Mouse (Mus musculus) forelimb bud, embryonic 11.5 days (tissue): ENCODE measurements around the gene Prm1.
"Not testable (repeated sequence)": the region's sequence is repeated elsewhere in the genome, so short reads cannot be mapped to it uniquely, and the experiment has no call there.

Experiments used
- DNase-seq: peaks from one replicate; pipeline ENCODE4 v3.0.0-alpha.2; 2012; ENCODE audit warnings: low read depth, low spot score

The Prm1 gene

DNA sequence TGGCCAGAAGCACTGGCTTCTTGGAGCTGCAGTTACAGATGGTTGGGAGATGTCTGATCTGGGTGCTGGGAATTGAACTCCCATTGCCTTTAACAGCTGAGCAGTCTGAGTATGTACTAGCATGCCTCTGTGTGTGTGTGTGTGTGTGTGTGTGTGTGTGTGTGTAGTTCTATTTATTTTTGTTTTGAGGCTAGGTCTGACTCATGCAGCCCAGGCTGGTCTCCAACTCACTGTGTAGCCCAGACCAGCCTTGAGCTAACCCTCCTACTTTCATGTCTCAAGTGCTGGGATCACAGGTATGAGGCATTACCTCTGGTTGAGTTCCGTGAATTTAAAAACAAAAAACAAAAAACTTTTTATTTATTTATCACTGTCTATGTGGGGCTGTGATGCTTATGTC, 18.9 kb upstream of the Prm1 start:
- no peak for DNase-seq

DNA sequence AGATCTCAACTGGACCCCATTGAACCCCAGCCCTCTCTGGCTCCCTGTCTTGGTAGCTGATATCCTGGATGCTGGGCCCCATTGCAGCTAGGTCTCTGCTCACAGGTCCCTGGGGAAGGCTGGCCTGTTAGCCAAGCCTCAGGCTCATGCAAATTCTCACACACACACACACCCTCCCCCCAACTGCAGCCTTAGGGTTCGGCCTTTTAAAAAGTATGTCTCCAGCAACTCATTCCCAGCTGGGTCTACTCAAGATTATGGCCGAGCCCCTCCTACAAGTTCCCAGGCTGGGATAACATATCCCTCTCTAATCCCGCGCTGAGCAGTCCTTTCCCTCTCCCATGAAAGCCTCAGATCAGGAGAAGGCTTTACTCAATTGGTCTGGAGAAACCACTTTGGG, 15.7 kb upstream of the Prm1 start:
- no peak for DNase-seq

DNA sequence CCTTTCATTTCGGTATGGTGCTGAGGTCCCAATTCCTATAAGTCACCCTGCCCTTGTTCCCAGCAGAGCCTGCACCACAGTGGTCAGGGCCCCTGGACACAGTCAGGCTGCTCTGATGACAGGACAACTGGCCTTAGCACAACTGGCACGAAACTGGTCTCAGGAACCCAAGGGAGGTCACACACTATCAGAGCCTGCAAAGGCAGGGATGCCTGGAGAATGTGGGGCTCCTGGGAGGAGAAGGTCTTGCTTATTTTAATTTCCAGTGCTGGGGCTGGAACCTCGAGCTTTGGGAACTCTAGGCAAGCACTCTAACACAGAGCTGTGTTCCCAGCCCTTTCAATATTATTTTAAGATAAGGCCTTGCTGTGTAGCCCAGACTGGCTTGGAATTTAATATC, 14.3 kb upstream of the Prm1 start:
- DNase-seq: no peak

DNA sequence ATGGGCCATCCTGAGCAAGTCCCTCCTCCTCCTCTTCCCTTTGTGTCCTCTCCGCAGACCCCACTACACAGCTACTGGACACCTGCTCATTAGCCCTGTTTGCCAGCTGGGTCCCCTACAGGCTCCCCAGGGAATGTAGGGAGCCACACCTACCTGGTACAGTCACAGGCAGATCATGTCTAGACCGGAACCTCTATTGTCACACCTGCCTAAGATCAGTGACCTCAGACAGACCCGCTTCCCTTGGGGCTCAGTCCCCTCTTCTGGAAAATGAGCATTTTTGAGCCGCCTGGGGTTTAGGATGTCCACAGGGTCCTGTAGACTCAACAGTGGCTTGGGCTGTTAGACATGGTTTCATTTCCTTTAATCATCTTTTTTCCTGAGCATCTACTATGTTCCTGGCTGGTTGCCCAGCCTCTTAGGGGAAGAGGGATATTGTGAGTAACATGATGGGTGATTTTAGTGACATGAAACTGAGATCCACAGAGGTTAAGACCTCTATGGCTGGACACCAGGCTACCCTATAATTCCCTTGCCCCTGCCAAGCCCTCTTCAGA, 13.0 kb upstream of the Prm1 start:
- DNase-seq: no peak

DNA sequence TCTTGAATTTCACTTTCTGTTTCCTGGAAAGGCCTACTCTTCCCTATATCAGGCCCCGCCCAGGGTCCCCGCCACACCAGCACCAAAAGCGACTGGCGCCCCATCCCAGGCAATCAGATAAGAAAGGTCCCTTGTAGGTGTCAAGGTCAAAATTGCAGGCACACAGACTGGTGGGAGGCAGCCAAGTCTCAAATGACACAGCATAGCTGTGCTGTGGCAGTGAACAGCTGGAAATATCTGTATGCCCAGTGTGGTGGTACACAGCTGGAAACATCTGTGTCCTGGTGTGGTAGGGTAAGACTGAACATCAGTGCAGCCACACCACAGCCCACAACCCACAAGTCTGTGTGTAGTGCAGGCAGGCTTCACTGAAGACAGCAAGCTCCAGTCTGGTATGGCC, 9.2 kb upstream of the Prm1 start:
- DNase-seq: no peak

DNA sequence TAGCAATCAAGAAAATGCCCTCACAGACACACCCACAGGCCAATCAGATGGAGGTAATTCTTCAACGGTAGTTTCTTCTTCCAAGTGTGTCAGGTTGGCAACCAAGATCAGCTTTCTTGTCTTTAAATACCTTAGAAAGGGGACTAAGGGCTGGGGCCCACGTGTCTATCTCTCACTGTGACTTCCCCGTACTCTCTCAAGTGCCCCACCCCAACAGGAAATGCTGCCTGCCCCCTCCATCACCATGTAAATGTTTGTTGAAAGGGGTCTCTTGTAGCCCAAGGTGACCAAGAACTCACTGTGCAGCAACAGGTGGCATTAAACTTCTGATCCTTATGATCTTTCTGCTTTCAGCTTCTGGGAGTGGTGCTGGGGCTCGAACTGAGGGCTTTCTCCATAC, 8.1 kb upstream of the Prm1 start:
- no peak for DNase-seq

DNA sequence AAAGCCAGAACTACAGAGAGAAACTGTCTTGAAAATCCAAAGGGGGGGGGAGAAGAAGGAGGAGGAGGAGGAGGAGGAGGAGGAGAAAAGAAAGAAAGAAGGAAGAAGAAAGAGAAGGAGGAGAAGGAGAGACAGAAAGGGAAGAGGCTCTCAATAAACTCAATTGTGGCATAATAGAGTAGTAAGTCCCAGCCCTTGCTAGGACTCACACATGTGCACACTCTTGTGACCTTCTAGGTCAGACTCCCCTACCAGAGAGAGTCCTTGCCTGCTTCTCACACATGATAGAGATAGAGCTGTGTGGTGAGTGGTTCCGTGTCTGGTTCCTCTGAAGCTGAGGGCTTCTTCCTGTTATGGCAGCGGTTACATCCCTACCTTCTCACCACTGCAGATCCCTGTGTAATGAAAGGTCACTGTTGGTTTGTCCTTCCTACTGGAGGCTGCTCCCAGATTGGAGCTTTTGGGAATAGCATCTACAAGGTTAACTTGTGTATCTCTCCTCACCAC, 7.3 kb upstream of the Prm1 start, which contains the start of gene Gm11172:
TSS of gene Gm11172 (plus strand) at position 51 of the 507 bp plus-strand sequence.
- DNase-seq: no peak

DNA sequence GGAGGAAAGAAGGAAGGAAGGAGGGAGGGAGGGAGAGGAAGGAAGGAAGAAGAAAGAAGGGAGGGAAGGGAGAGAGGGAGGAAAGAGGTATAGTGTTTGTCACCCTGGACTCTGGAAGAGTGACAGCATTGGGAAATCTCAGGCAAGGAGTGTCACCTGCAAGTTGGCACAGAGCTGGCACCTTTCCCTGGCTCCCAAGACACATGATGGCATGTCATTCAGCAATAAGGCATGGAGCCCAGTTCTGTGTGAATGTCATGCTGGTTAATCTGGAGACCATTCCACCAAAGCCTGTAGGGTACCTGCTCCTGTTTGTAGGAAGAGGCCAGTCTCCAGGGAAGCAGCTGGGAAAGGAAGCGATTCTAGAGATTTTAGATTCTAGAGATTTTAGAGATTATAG, 4.7 kb upstream of the Prm1 start:
- DNase-seq: no peak

DNA sequence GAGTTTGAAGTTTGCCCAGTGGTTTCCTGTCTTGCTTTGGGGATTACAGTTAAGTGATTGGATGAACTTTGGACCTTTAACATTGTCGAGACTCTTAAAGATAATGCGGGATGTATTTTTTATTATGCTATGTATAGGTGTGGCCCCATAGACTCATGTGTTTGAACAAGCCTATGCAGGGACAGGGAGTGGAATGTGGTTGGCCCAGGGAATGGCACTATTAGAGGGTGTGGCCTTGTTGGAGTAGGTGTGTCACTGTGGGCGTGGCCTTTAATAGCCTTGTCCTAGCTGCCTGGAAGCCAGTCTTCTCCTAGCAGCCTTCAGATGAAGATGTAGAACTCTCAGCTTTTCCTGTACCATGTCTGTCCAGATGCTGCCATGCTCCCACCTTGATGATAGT, 3.2 kb downstream of the Prm1 start:
- not testable (repeated sequence) for DNase-seq

DNA sequence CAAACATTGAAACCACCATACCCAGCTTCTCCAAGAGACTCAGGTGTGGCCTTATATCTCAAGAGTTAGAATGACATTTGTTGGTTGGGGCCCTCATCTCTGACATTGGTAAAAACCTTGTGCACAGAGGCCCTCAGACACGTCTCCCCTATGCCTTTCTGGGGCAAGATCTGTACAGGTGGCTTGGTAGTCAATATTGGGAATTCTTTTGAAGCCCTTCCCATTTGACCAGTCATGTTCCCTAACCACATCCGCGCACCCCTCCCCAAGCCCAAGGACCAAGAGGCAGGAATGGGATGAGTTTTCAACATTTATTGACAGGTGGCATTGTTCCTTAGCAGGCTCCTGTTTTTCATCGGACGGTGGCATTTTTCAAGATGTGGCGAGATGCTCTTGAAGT, 9.6 kb downstream of the Prm1 start, which contains the start of gene Prm2:
TSS of gene Prm2 (minus strand) at position 101 of the 400 bp plus-strand sequence.
- no peak for DNase-seq

DNA sequence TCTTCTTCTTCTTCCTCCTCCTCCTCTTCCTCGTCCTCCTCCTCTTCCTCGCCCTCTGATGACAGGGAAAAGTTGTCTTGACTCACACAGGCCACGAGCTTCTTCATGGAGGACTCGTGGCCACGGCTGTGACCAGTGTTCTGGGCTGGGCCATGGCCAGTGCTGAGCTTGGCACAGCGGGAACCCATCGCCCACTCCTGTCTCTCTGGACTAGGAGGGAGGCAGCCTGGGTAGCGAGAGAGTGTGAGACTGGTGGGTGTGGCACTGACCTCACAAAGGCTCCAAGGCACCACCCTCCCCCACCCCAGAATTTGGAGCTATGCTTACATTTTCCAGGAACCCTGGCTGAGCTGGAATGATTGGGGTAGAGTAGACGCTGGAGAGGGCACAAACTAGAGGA, 14.9 kb downstream of the Prm1 start, which contains the start of gene Prm3:
TSS of gene Prm3 (minus strand) at position 213 of the 400 bp plus-strand sequence.
- DNase-seq: no peak

DNA sequence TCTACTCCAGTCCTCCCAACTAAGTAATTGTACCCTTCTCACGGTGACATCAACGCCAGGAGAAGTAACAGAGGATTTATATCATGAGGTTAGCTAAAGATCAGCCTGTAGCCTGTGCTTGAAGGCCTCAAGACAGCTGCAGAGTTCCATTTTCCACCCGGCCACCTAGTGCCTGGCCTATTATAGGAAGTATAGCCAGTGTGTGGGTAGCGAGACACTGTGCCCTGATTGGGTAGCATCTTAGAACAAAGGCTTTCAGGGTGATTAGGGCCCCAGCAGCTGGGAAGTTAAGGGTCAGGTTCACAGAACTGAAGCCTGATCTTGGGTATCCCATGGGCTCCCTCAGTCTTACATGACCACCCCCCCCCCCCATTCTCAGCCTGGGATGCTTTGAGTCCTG, 16.8 kb downstream of the Prm1 start:
- DNase-seq: no peak

DNA sequence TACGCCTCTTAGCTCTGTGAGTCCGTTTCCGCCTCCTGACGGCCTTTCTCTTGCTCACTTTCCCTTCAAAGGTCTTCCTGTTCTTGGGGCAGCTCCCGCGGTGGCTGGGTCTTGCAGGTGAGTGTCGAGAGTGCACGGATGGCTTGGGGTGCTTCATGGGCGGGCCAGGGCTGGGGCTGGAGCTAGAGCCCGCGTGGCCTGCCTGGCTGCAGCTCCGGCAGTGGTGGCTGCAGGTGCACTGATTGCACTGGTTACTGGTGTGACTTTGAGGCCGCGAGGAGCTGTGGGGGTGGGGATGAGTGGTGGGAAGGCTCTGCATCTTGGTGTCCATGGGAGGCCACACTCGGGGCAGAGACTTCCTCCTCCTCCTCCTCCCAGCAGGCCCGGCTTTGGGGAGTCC, 17.4 kb downstream of the Prm1 start, which contains the start of gene Tnp2:
TSS of gene Tnp2 (minus strand) at position 390 of the 400 bp plus-strand sequence.
- DNase-seq: no peak

DNA sequence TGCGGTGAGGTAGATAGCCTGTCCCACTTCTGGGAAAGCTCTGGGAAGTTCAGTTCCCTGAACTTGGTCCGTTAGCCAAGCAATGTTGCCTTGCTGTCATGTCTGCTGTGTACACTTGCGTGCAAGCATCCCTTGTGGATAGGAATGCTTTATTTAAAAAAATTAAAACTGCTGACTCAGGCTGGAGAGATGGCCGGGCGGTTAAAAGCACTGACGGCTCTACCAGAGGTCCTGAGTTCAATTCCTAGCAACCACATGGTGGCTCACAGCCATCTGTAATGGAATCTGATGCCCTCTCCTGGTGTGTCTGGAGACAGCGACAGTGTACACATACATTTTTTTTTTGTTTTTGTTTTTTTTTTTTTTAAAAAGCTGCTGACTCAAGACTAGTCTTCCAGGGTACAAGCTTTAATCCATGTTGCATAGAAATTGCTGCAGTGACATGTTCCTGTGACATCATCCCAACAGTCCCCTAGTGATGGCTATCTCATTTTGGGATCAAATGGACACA, 18.0 kb downstream of the Prm1 start:
- DNase-seq: no peak

DNA sequence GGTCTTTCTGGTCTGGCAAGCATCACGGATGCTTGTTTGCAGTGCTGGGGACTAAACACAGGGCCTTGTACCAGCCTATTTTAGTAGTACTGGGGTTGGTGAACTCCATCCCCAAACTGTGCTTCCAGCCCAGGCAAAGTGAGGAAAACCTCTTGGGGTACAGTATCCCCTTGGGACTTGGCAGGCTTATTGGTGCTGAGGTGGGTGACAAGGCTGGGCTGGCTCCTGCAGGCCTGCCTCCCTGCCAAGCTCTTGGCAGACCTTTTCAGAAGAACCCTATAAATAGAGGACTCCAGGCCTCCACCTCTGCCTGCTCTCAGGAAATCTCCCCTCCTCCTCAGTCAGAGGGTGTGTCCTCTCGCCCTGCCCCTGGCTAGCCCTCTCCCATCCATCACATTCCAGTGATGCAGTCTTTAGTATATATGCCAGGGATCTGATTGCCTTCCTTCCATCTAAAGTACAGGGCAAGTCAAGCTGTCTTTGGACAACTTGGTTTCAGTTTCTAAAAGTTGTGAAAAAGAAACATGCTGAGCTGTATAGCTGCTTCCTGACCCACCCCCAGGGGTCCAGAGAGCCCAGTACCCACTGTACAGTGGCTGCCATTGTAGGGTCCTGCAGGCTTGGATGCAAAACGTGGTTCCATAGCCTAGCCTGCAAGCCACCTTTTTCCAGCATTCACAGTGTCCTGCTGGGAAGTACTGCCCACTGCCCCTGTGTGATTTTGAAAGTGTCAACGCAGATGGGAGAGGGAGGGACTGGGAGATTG, 18.7 kb downstream of the Prm1 start:
- no peak for DNase-seq

DNA sequence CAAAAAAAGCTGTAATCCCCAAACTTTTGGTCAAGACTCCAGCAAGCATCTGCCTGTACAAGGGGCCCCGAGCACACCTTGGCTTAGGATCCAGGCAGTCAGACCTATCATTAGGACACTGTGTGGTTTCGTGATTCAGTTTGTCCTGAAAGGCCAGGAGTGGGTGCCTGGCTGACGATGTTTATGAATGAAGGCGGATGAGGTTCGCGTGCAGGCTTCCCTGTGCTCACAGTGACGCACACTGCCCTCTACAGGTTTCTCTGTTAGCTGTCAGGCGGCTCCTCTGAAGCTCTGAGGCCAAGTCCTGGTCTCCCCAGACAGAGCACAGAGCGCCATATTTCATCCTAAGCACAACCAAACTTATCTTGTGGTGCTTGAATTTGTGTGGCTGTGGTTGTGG, 19.4 kb downstream of the Prm1 start:
- peak; percentile 89 for DNase-seq

DNA sequence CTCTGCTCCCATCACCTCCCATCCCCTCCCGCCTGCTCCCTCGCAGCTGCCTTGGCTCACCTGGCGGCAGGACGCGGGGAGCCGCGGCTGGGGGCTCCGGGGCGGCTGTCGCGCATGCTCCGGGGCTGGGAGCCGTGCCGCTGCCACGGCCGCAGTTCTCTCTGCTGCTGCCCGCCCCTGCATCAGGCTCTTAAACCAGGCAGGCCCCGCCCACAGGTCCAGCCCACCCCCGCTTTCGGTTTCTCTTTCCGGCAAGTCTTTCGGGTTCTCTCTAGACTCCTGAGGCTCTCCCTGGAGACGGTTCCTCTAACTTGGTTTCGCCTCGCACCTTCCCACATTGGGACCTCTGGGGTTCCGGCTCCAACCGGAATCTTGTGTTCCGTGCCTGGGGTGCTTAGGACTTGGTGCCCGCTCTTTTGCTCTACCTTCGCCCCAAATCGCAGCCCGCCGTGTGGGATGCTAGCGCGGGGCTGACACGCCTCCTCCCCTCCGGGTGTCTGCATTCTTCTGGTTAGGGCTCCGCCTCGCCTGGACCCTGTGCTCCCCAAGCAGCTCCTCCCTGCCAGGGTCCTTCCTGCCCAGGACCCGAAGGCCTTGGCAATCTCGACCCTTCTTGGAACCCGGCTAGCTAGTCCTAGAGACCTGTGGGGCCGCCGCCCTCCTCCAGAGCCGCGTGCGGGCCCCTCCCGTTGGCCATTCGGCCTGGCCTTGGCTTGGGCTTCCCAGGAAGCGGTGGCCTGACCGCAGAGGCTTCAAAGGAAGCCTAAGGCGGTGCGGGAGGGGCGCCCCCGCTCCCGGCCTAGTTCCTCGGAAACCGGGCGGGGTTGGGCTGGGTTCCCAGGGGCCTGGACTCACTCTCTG, 20.0 kb downstream of the Prm1 start, which contains the start of gene Socs1:
TSS of gene Socs1 (minus strand) at position 166 of the 861 bp plus-strand sequence.
- DNase-seq: peak; percentile 90

DNA sequence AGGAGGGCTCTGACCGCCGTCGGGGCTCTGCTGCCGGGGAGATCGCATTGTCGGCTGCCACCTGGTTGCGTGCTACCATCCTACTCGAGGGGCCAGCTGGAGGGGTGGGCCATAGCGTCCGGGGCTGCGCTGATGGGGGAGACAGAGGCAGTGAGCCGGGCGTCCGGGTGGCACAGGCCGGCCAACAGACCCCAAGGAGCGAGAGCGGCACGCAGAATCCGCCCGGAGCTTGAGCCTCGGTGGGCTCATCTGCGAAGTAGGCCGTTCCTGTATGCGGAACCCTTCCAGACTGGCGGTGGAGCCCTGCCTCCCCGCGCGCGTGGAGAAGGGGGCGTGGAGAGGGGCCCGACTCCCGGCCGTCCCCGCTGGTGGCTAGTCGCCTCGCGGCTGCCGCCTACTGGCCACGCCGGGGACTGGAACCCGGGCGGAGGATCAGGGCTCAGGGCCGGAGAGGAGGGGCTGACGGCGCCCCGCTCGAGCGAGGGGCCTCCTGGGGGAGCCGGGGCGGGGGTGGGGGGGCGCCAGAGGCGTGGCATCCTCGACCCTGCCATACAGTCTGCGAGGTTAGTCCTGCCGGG, 20.8 kb downstream of the Prm1 start:
- DNase-seq: peak; percentile 92

DNA sequence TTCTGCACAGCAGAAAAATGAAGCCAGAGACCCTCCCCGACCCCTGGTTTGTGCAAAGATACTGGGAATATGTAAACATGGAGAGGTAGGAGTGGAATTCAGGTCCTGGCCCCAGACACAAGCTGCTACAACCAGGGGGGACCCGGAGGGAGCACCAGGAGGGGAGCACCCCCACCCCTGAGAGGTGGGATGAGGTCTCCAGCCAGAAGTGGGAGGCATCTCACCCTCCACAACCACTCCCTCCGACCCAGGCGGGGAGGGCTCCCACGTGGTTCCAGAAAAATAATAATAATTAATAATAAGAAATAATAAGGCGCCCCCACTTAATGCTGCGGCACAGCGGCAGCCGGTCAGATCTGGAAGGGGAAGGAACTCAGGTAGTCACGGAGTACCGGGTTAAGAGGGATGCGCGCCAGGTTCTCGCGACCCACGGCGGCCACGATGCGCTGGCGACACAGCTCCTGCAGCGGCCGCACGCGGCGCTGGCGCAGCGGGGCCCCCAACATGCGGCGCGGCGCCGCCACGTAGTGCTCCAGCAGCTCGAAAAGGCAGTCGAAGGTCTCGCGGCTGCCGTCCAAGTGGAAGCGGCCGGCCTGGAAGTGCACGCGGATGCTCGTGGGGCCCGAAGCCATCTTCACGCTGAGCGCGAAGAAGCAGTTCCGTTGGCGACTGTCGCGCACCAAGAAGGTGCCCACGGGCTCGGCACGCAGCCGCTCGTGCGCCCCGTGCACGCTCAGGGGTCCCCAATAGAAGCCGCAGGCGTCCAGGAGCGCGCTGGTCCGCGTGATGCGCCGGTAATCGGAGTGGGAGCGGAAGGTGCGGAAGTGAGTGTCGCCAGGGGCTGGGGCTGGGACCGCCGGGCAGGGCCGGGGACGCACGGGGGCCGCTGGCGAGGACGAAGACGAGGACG, 21.5 kb downstream of the Prm1 start:
- peak; percentile 35 for DNase-seq

DNA sequence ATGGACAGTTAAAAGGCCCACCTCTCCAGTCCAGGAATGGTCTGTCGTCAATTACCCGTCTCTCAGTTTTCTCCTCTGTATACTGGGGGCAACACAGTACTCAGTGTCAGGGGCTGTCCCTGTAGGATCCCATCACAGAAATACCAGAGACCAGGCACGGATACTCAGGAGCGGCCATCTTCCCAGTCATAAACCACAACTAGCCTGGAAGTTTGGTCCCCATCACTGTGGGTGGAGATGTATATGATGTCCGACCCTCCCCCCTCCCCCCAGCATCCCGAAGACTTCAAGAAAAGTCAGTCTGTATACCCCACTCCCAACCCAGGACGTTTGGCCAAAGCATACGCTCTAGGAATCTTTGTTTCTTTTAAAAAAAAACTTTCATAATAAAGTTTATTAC, 22.2 kb downstream of the Prm1 start:
- DNase-seq: no peak

DNA sequence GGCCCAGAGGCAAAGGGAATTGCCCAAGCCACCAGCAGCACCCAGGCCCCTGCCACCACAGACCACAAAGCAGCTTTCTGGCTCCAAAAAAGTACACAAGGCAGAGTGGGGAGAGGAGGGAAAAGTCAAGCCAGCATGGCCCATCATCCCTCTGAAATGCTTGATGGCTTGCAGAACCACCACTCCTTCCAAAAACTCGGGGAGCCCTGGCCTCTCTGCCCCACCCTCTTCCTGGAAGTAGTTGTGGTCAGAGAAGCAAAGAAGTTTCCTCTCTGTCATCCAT, 22.5 kb downstream of the Prm1 start:
- DNase-seq: no peak
